Mouse (Mus musculus) embryonic fibroblast, embryonic 13.5 days (primary cell): ENCODE measurements around the gene Defb48. TPM values are rescaled to one million over a fixed set of nuclear protein-coding genes. Genes with fewer than 3 reads are reported as not detected.

ENCODE experiments used
- H3K27ac ChIP-seq: 2 replicates; pipeline ENCODE4 v1.5.1; 2012; ENCODE audit warnings: low read length, control low read depth, inconsistent platforms; ENCODE audit not compliant: insufficient read depth
- H3K4me1 ChIP-seq: 2 replicates; pipeline ENCODE4 v1.6.1; 2011; ENCODE audit warnings: low read length; ENCODE audit not compliant: control insufficient read depth, insufficient read depth
- H3K4me3 ChIP-seq: 2 replicates; pipeline ENCODE4 v1.5.1; 2011; ENCODE audit warnings: mild to moderate bottlenecking, control low read depth, low read length; ENCODE audit not compliant: insufficient read depth
- CTCF ChIP-seq: IDR thresholded peaks from 2 replicates; pipeline ENCODE4 v1.5.1; 2011; ENCODE audit warnings: mild to moderate bottlenecking, control low read depth, low read length, moderate library complexity, borderline replicate concordance; ENCODE audit not compliant: insufficient read depth
- POLR2A ChIP-seq: IDR thresholded peaks from 2 replicates; pipeline ENCODE4 v1.6.1; 2011; ENCODE audit warnings: low read depth, mild to moderate bottlenecking, control low read depth, low read length, moderate library complexity
- polyA plus RNA-seq: library from polyadenylated mRNA; stranded (reverse); fragments of >200 nt; gene quantifications from 2 replicates; pipeline ENCODE4 v1.2.4, GENCODE M21; 2011; ENCODE audit warnings: low read depth; ENCODE audit not compliant: missing spikeins, insufficient read length

Defb48 gene
- polyA plus RNA-seq, 1 experiment, result not detected

DNA sequence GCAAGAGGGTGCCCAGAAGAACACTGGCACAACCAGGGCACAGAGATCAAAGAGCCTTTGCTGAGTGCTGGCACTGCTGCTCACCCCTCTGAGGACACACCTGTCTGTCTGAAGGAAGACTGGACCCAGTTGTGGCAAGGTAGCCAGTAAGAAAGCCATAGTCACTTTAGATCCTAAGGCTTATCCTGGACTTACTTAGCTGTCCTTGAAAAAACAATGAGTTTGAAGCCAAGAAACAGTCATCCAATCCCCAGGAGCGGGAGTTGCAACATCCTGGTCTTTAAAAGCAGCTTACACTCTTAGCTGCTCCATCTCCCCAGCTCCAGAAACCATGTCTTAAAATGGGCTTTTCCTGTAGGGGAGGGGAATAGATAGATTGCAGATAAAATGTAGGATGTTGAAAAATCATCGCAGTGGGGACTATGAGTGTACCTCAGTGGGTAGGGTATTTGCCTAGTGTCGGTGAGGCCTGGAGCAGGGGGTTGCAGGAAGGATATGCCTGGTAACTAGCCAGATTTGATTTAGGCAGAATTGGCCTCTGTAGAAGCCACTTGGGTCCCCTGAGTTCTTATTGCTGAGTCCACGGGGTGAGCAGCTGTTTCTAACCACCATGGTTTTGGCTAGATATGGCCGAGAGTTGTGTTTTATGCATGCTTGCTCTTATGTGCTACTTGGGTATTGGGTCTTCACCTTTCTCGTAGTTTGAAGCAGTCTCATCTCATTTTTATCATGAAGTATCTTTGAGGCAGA, 47.5 kb downstream of the Defb48 start:
- Histone ChIP-seq H3K27ac (no peak overlapping the region), H3K4me1 (no peaks in the 10 kb centered on the region), H3K4me3 (no peak overlapping the region)
- no peak for TF ChIP-seq POLR2A
- TF ChIP-seq CTCF, result no peak

GRCm38 (mm10) chr14:62935361-62935760, 48.9 kb downstream of the Defb48 start:
- H3K27ac ChIP-seq, result no peak overlapping the region
- TF ChIP-seq POLR2A (no peak), CTCF (no peak)
- no peak overlapping the region for H3K4me3 ChIP-seq
- no peaks in the 10 kb centered on the region for H3K4me1 ChIP-seq

GRCm38 (mm10) chr14:62928101-62928541, 56.2 kb downstream of the Defb48 start:
- no peak overlapping the region for H3K27ac ChIP-seq
- no peak overlapping the region for H3K4me3 ChIP-seq
- TF ChIP-seq POLR2A (no peak), CTCF (no peak)
- no peaks in the 10 kb centered on the region for H3K4me1 ChIP-seq

Other genes with a start within 250 kb of the Defb48 start
- gene Ints6, start 223.3 kb downstream of the Defb48 start, polyA plus RNA-seq, result 37.9 and 39.1 TPM in 2 replicates
- gene Wdfy2, start 146.8 kb downstream of the Defb48 start, polyA plus RNA-seq, result 15.1 and 17.5 TPM in 2 replicates
- not detected in 2 replicates for gene Defb47, start 13.6 kb upstream of the Defb48 start, polyA plus RNA-seq
- not detected in 2 replicates for gene Defb43, start 27.3 kb upstream of the Defb48 start, polyA plus RNA-seq
- gene Defb42, start 62.5 kb upstream of the Defb48 start, polyA plus RNA-seq, result not detected in 2 replicates
- gene Defb30, start 65.5 kb upstream of the Defb48 start, polyA plus RNA-seq, result not detected in 2 replicates